Mouse (Mus musculus) heart, adult 2 months (tissue): ENCODE measurements around the gene D230025D16Rik. TPM values are rescaled to one million over a fixed set of nuclear protein-coding genes. Genes with fewer than 3 reads are reported as not detected.
"Not testable (repeated sequence)": the region's sequence is repeated elsewhere in the genome, so short reads cannot be mapped to it uniquely, and the experiment has no call there.

ENCODE experiments used
- DNase-seq, 2 experiments: peaks; one replicate each; pipeline ENCODE4 v3.0.0; 2021
- H3K27ac ChIP-seq: fragments of 200-600 bp; 2 replicates; pipeline ENCODE4 v1.8.1; 2022
- H3K27me3 ChIP-seq: fragments of 200-500 bp; 2 replicates; pipeline ENCODE4 v1.6.1; 2012; ENCODE audit warnings: mild to moderate bottlenecking, low read length, inconsistent platforms, mixed read lengths; ENCODE audit not compliant: control insufficient read depth, insufficient read depth
- H3K36me3 ChIP-seq: fragments of 200-500 bp; 2 replicates; pipeline ENCODE4 v1.6.1; 2012; ENCODE audit warnings: low read length, inconsistent platforms; ENCODE audit not compliant: control insufficient read depth, insufficient read depth
- H3K4me1 ChIP-seq: fragments of 200-500 bp; 2 replicates; pipeline ENCODE4 v1.6.1; 2011; ENCODE audit warnings: low read length; ENCODE audit not compliant: control insufficient read depth, insufficient read depth
- H3K4me3 ChIP-seq: fragments of 200-600 bp; 2 replicates; pipeline ENCODE4 v1.8.1; 2022
- H3K79me2 ChIP-seq: fragments of 200-500 bp; replicated peaks from 2 replicates; pipeline ENCODE4 v1.6.1; 2012; ENCODE audit warnings: mild to moderate bottlenecking, inconsistent platforms, low read length, moderate library complexity, mixed read lengths; ENCODE audit not compliant: control insufficient read depth, insufficient read depth
- H3K9ac ChIP-seq: fragments of 200-500 bp; 2 replicates; pipeline ENCODE4 v1.6.1; 2012; ENCODE audit warnings: low read depth, mild to moderate bottlenecking, control low read depth, inconsistent platforms, low read length, mixed read lengths
- CTCF ChIP-seq: fragments of 200-600 bp; IDR thresholded peaks from 2 replicates; pipeline ENCODE4 v1.8.1; 2022; ENCODE audit warnings: antibody characterized with exemption, mild to moderate bottlenecking, moderate library complexity
- EP300 ChIP-seq: fragments of 200-500 bp; IDR thresholded peaks from 2 replicates; pipeline ENCODE4 v1.6.1; 2011; ENCODE audit warnings: low read depth, low read length, control low read depth; ENCODE audit not compliant: insufficient read depth
- POLR2A ChIP-seq: fragments of 200-500 bp; IDR thresholded peaks from 2 replicates; pipeline ENCODE4 v1.6.1; 2011; ENCODE audit warnings: mild to moderate bottlenecking, low read depth, low read length, control low read depth; ENCODE audit not compliant: insufficient read depth
- WGBS: fragments of 180-500 bp; shearing (Covaris S2); methylation state at CpG from one replicate; pipeline ENCODE4 v1.1.7; 2018; 5-methylcytosine and 5-hydroxymethylcytosine counted together
- intact Hi-C: fragments of 180-260 bp; cut with DNase I; formaldehyde crosslinking; loops from one replicate; pipeline ENCODE4 v1.15.1; 2025
- polyA plus RNA-seq: library from polyadenylated mRNA; depleted of rRNA; stranded (reverse); fragments of >200 nt; gene quantifications from 2 replicates; pipeline ENCODE4 v1.2.3, GENCODE M21; 2012
- total RNA-seq, 2 experiments: library from RNA; stranded (reverse); gene quantifications; 2 replicates each; pipeline ENCODE4 v1.2.3; 2021

D230025D16Rik gene
- total and polyA plus RNA-seq, 3 experiments = 16.5 to 20.3 (median 19.2) TPM

DNA sequence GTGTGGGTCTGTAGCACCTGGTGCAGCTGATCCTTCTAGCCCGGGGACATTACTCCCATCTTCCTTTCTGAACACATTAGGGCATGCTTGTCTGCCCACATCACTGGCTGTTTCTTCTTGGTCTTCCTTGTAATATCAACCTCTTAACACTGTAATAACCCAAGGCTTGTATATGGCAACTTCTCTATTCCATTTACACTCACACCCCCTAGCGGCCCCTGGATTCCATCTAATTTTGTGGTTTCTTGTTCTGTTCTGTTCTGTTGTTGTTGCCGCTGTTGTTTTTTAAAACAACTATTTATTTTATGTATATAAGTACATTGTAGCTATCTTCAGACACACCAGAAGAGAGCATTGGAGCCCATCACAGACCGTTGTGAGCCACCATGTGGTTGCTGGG lies 62.0 kb downstream of the D230025D16Rik start:
- Histone ChIP-seq H3K4me1 (peaks cover 11% of the 10 kb centered on the region), H3K27me3 (no peaks in the 10 kb centered on the region), H3K4me3 (no peak overlapping the region), H3K36me3 (no peaks in the 10 kb centered on the region), H3K79me2 (no peaks in the 10 kb centered on the region), H3K9ac (no peak overlapping the region), H3K27ac (no peak overlapping the region)
- no peak for DNase-seq
- TF ChIP-seq POLR2A = no peak
- TF ChIP-seq EP300 = no peak
- no peak for TF ChIP-seq CTCF
- intact Hi-C loops = no loop called here
- WGBS = 89% methylated on average over 4 of the region's 4 CpGs

DNA sequence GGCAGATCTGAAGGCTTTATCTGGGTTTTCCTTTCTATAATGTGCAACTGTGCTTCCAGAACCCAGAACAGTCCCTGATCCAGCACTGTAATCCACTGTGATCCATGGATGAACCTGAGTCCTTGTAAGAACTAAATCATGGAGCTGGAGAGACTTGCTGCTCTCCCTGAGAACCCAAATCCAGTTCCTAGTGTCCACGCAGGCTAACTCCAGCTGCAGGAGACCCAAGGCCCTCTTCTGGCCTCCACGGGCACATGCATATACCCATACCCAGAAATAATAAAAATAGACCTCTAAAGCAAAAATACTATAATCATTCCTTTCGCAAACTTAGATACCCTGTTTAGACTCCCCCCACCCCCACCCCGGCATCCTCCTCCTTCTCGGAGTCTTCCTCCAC lies 63.3 kb downstream of the D230025D16Rik start:
- DNase-seq = no peak
- Histone ChIP-seq H3K79me2 (no peaks in the 10 kb centered on the region), H3K4me3 (no peak overlapping the region), H3K27ac (no peak overlapping the region), H3K4me1 (peaks cover 11% of the 10 kb centered on the region), H3K9ac (no peak overlapping the region), H3K27me3 (no peaks in the 10 kb centered on the region), H3K36me3 (no peaks in the 10 kb centered on the region)
- 90% methylated on average over 5 of the region's 5 CpGs for WGBS
- intact Hi-C loops = loop anchor here (2.0 kb wide), 1 partner anchor 63 kb away; the partner anchor contains the start of gene D230025D16Rik
- TF ChIP-seq POLR2A = no peak
- TF ChIP-seq CTCF = no peak
- no peak for TF ChIP-seq EP300

DNA sequence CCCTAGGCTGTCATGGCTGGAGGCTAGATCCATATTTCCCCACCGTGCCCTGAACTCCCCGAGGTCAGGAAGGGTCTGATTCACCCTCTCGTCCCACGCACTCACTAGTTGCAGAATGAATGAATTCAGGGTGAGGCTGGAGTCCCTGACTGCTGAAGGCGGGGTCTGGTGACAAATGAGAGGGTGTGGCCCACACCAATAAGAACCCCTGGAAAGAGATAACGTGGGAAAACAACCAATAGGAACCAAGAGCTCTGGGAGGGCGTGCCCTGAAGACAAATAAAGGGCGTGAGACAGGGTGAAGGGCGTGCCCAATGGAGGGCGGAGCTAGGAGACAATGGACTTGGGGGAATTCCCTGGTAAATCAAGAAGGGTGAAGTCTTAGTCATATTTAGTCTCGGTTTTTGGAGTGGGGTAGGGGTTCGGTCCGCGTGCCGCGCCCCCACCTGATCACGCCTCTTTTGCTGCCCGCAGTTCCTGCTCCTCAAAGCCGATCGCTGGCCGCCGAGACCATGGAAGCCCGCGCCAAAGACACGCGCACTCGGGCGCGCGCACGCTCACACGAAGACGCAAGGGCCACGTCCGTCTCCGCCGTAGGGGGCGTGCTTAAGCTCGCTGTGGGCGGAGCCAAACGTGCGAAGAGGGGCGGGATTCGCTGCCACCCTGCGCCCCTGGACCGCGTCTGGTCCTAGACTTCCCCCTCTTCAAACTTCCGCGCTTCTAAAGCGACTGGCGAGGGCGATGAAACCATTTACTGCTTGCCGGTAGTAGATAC lies 64.2 kb downstream of the D230025D16Rik start:
- no peaks in the 10 kb centered on the region for H3K36me3 ChIP-seq
- H3K4me1 ChIP-seq = peaks cover 11% of the 10 kb centered on the region
- no peaks in the 10 kb centered on the region for H3K79me2 ChIP-seq
- H3K9ac ChIP-seq = peak overlapping the region; percentile 68
- H3K27ac ChIP-seq = peak overlapping the region; percentile 84
- peak overlapping the region; percentile 61 for H3K4me3 ChIP-seq
- H3K27me3 ChIP-seq = no peaks in the 10 kb centered on the region
- WGBS = 2% methylated on average over 53 of the region's 53 CpGs
- peak; percentile 94 for DNase-seq
- TF ChIP-seq CTCF (peak; percentile 43), EP300 (0 out of 2 replicates have a peak, but pooled peaks have one; percentile 39), POLR2A (peak; percentile 25; the same call in 1 of the 2 replicates)
- intact Hi-C loops = loop anchor here (2.0 kb wide), 1 partner anchor 64 kb away; the partner anchor contains the start of gene D230025D16Rik

DNA sequence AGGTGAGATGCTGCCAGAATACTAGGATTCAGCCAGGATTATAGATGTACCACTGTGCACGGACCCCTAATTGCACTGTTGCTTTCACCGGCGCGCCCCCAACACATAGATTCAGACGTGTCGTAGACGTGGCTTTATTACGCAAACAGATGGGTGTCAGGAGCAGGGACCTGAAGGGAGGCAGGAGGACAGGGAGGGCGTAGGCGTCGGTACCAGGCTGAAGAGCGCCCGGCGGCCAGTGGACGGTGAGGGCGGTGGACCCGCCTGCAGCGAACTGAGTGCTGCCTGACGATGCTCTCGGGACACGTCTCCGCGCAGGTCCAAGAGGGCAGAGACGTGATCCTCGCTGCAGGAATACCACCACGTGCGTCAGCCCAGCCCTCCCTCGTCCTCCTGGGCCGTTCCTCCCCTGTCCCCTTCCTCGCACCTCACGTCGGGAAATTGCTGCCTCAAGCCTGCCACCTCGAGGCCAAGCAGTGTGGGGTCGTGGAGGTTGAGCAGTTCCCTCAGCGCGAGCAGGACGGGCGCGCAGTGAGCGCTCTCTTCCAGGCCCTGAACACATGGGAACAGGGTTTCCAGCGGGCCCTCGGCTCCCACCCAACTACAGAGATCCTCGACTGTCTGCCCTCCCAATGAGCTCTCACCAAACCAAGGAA lies 65.0 kb downstream of the D230025D16Rik start, which contains the start of gene 4931428F04Rik:
4931428F04Rik (minus strand) TSS at position 60 of the 656 bp plus-strand sequence.
- Histone ChIP-seq H3K4me1 (peaks cover 11% of the 10 kb centered on the region), H3K27me3 (no peaks in the 10 kb centered on the region), H3K36me3 (no peaks in the 10 kb centered on the region), H3K4me3 (peak within 1 kb of the TSS; percentile 61), H3K79me2 (no peaks in the 10 kb centered on the region), H3K9ac (peak within 1 kb of the TSS; percentile 68), H3K27ac (peak within 1 kb of the TSS; percentile 84)
- intact Hi-C loops = loop anchor here (2.0 to 10.0 kb wide), 4 partner anchors 35 to 635 kb away; partner anchors contain the start of genes B3gnt9 and D230025D16Rik
- WGBS = 7% methylated on average over 43 of the region's 43 CpGs
- TF ChIP-seq EP300 = no peak
- no peak for TF ChIP-seq POLR2A
- TF ChIP-seq CTCF = peak; percentile 56
- DNase-seq = no peak

DNA sequence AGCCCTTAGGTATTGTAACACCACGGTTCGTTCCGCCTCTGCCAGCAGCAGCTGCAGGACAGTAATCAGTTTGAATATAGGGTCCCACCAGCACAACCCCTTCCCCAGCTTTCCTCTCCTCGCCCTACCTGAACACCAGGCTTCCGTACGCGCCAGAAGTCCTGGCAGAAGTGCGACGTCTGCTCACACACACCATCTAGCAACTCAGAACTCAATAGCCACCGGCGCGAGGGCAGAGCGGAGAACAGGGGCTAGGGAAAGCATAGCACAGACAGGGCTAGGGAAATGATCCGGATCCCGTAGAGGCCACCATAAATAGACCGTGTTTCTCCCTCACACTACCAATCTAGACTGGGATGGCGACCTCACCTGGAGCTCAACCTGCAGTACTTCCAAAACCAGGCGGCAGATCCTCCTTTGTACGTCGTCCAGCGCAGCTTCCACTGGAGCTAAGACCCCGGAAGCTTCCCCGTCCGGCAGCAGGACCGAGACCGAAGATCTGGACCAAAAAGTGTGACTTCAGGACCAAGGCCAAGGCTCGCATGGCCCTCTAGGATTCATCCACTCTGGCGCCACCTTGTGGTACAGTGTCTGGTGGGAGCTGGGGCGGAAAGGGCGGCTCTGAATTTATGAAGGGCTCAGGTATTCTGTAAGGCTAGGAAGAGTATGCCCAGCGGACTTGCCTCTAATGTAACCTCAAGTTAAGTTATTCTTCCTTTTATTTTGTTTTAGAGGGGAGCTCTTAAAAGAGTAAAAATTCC lies 65.8 kb downstream of the D230025D16Rik start:
- Histone ChIP-seq H3K27me3 (no peaks in the 10 kb centered on the region), H3K4me3 (no peak overlapping the region), H3K9ac (no peak overlapping the region), H3K79me2 (no peaks in the 10 kb centered on the region), H3K27ac (no peak overlapping the region), H3K4me1 (peaks cover 11% of the 10 kb centered on the region), H3K36me3 (no peaks in the 10 kb centered on the region)
- WGBS = 17% methylated on average over 31 of the region's 31 CpGs
- peak; percentile 86 to 90 for DNase-seq
- TF ChIP-seq EP300 = 0 out of 2 replicates have a peak, but pooled peaks have one; percentile 55
- no peak for TF ChIP-seq POLR2A
- peak; percentile 97; the same call in 1 of the 2 replicates for TF ChIP-seq CTCF
- intact Hi-C loops = loop anchor here (2.0 to 10.0 kb wide), 3 partner anchors 36 to 636 kb away; partner anchors contain the start of gene B3gnt9

DNA sequence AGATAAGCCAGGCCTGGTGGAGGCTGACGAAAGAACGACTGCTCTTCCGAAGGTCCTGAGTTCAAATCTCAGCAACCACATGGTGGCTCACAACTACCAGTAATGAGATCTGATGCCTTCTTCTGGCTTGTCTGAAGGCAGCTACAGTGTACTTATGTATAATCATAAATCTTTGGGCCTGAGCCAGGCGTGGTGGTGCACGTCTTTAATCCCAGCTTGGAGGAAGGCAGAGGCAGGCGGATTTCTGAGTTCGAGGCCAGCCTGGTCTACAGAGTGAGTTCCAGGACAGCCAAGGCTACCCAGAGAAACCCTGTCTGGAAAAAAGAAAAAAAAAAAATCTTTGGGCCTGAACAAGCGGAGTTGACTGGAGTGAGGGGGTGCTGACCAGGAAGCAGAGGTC lies 66.4 kb downstream of the D230025D16Rik start:
- 75% methylated on average over 8 of the region's 8 CpGs for WGBS
- H3K27me3 ChIP-seq, DNase-seq, H3K4me3 ChIP-seq, H3K36me3 ChIP-seq, H3K79me2 ChIP-seq, H3K9ac ChIP-seq, H3K27ac ChIP-seq: not testable (repeated sequence)
- peaks cover 11% of the 10 kb centered on the region for H3K4me1 ChIP-seq
- intact Hi-C loops = loop anchor here (2.0 to 10.0 kb wide), 3 partner anchors 37 to 637 kb away; partner anchors contain the start of gene B3gnt9
